Mouse (Mus musculus) brain, embryonic 14.5 days (tissue): ENCODE data around the gene Sec22b.

Source experiments
- CTCF ChIP-seq: fragments of 200-500 bp; IDR thresholded peaks from 2 replicates; pipeline ENCODE4 v1.5.1; 2012; ENCODE audit warnings: inconsistent platforms, mild to moderate bottlenecking, moderate library complexity, borderline replicate concordance; ENCODE audit not compliant: insufficient read depth, insufficient read length; ENCODE audit errors: extremely low read depth
- POLR2A ChIP-seq: fragments of 200-500 bp; IDR thresholded peaks from 2 replicates; pipeline ENCODE4 v1.6.1; 2012; ENCODE audit warnings: mild to moderate bottlenecking, inconsistent platforms, borderline replicate concordance; ENCODE audit not compliant: poor library complexity, insufficient read depth, insufficient read length, severe bottlenecking; ENCODE audit errors: extremely low read depth

DNA sequence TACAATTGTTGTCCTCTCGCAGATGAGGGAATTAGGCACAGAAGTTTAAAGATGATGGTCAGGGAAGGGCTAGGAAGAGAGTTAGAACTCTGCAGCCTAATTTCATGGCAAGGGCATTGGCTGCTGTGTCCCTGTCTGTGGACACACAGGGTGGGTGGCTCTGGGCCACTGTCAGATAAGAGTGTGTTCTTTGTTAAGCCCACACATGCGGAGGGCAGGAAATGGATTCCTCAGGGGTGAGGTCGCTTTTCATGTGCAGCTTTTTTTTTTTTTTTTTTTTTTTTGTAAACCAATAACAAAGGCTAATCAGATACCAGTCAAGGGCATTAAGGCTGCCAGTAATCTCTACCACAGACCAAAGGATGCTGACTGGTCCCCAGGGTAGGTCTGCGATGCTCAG lies 45.4 kb downstream of the Sec22b start:
- TF ChIP-seq CTCF (no peak), POLR2A (no peak)
